Mouse (Mus musculus) adrenal gland, postnatal 10 days (tissue): ENCODE data around the gene Ntrk2. TPM values are rescaled to one million over a fixed set of nuclear protein-coding genes. Genes with fewer than 3 reads are reported as not detected.

Experiments
- total RNA-seq, 2 experiments: library from RNA; stranded (reverse); gene quantifications; 2 replicates each; pipeline ENCODE4 v1.2.3; 2021

Gene Ntrk2
- total RNA-seq, 2 experiments from 2014 or later: 13.1 to 17.8 TPM

Other genes with a start within 250 kb of the Ntrk2 start
- not detected for gene Slc28a3, start 195.7 kb upstream of the Ntrk2 start, total RNA-seq